Mouse (Mus musculus): Measurements from ENCODE around the gene Gm49318. TPM values are rescaled to one million over a fixed set of nuclear protein-coding genes. Genes with fewer than 3 reads are reported as not detected.
A peak's percentile ranks its signal among the peaks of the same experiment; 100 is the strongest.

The Gm49318 gene
- polyA plus RNA-seq, 1 experiment = not detected

- Histone ChIP-seq H3K27me3 (ENCODE audit: control insufficient read depth, insufficient read depth, low read length) (peaks cover 23% of the 10 kb centered on the region), H3K4me3 (ENCODE audit: extremely low read depth, insufficient read depth, insufficient read length) (peak overlapping the region; percentile 5; the same call in 1 of the 2 replicates), H3K4me1 (ENCODE audit: control insufficient read depth, insufficient read depth, insufficient read length) (peaks cover 16% of the 10 kb centered on the region), H3K27ac (ENCODE audit: insufficient read depth, low read length) (no peak overlapping the region), H3K36me3 (ENCODE audit: control insufficient read depth, insufficient read depth, low read length) (no peaks in the 10 kb centered on the region)
- TF ChIP-seq POLR2A (IDR thresholded peaks at IDR 0.05; ENCODE audit: low read depth, low read length) (no peak), CTCF (IDR thresholded peaks at IDR 0.05; ENCODE audit: extremely low read depth, insufficient read depth, insufficient read length, insufficient replicate concordance) (no peak)
- WGBS = 4% methylated on average over 63 of the region's 67 CpGs
- DNase-seq (ENCODE audit: low read depth in 1 of 2, low spot score in 2 of 2) = no peak
Observed at GRCm38 (mm10) chr9:22051161-22051957, 19.7 kb downstream of the Gm49318 start.

- WGBS = 3% methylated on average over 41 of the region's 43 CpGs
- peaks cover 23% of the 10 kb centered on the region for H3K27me3 ChIP-seq (ENCODE audit: control insufficient read depth, insufficient read depth, low read length)
- H3K4me3 ChIP-seq (ENCODE audit: extremely low read depth, insufficient read depth, insufficient read length) = no peak overlapping the region
- H3K36me3 ChIP-seq (ENCODE audit: control insufficient read depth, insufficient read depth, low read length) = no peaks in the 10 kb centered on the region
- TF ChIP-seq POLR2A (IDR thresholded peaks at IDR 0.05; ENCODE audit: low read depth, low read length) (no peak), CTCF (IDR thresholded peaks at IDR 0.05; ENCODE audit: extremely low read depth, insufficient read depth, insufficient read length, insufficient replicate concordance) (no peak)
- peaks cover 16% of the 10 kb centered on the region for H3K4me1 ChIP-seq (ENCODE audit: control insufficient read depth, insufficient read depth, insufficient read length)
- no peak overlapping the region for H3K27ac ChIP-seq (ENCODE audit: insufficient read depth, low read length)
- DNase-seq (ENCODE audit: low read depth in 1 of 2, low spot score in 2 of 2) = no peak
Observed at GRCm38 (mm10) chr9:22050351-22050889, 20.6 kb downstream of the Gm49318 start.

DNA sequence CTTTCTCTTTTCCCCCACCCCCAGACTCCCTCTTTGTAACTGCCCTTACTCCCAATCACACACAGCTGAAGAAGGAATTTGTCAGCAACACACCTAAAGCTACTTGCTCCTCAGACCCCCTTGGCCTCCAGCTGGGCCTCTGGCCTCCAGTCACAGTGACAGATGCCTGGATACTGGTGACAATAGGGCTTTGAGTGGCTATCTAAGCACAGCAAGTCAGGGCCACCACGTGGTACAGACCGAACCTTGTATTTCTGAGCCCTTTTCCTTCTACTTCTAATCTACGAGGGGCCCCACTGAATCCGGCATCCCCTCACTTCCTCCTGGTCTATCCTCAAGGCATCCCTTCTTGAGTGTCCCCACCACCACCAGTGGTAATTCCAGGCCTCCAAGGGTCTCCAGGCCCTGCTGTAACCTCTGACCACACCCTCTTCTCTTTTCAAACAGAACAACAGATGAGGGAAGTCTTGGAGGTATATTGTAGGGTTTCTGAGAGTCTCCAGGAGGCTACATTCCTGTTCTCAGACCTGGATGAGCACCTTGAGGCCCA is 21.3 kb downstream of the Gm49318 start:
- no peak overlapping the region for H3K27ac ChIP-seq (ENCODE audit: insufficient read depth, low read length)
- TF ChIP-seq CTCF (IDR thresholded peaks at IDR 0.05; ENCODE audit: extremely low read depth, insufficient read depth, insufficient read length, insufficient replicate concordance) (no peak), POLR2A (IDR thresholded peaks at IDR 0.05; ENCODE audit: low read depth, low read length) (no peak)
- H3K36me3 ChIP-seq (ENCODE audit: control insufficient read depth, insufficient read depth, low read length) = no peaks in the 10 kb centered on the region
- peaks cover 16% of the 10 kb centered on the region for H3K4me1 ChIP-seq (ENCODE audit: control insufficient read depth, insufficient read depth, insufficient read length)
- DNase-seq (ENCODE audit: low read depth in 1 of 2, low spot score in 2 of 2) = no peak
- 67% methylated on average over 4 of the region's 4 CpGs for WGBS
- peaks cover 23% of the 10 kb centered on the region for H3K27me3 ChIP-seq (ENCODE audit: control insufficient read depth, insufficient read depth, low read length)
- H3K4me3 ChIP-seq (ENCODE audit: extremely low read depth, insufficient read depth, insufficient read length) = no peak overlapping the region

DNA sequence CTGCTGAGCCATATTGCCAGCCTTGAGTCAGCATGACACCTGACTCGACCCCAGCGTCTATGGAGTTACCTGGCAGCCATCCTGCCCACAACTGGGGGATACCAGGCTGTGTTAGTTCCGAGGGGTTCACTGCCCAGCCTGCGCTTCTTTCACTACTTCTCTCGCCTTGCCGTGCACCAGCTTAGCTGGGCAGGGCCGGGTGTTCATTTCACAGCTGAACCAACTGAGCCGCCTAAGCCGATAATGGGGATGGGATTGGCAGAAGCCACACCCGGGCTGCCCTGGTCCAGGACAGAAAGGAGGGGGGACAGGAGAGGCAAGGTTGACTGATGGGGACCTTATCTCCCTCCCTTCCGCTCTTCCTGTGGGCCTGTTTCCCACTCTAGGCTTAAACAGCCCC is 21.7 kb downstream of the Gm49318 start:
- Histone ChIP-seq H3K27me3 (ENCODE audit: control insufficient read depth, insufficient read depth, low read length) (peaks cover 21% of the 10 kb centered on the region), H3K36me3 (ENCODE audit: control insufficient read depth, insufficient read depth, low read length) (no peaks in the 10 kb centered on the region), H3K27ac (ENCODE audit: insufficient read depth, low read length) (no peak overlapping the region), H3K4me1 (ENCODE audit: control insufficient read depth, insufficient read depth, insufficient read length) (peaks cover 11% of the 10 kb centered on the region), H3K4me3 (ENCODE audit: extremely low read depth, insufficient read depth, insufficient read length) (no peak overlapping the region)
- WGBS = 78% methylated on average over 11 of the region's 11 CpGs
- no peak for DNase-seq (ENCODE audit: low read depth in 1 of 2, low spot score in 2 of 2)
- TF ChIP-seq CTCF (IDR thresholded peaks at IDR 0.05; ENCODE audit: extremely low read depth, insufficient read depth, insufficient read length, insufficient replicate concordance) = no peak
- TF ChIP-seq POLR2A (IDR thresholded peaks at IDR 0.05; ENCODE audit: low read depth, low read length) = no peak

DNA sequence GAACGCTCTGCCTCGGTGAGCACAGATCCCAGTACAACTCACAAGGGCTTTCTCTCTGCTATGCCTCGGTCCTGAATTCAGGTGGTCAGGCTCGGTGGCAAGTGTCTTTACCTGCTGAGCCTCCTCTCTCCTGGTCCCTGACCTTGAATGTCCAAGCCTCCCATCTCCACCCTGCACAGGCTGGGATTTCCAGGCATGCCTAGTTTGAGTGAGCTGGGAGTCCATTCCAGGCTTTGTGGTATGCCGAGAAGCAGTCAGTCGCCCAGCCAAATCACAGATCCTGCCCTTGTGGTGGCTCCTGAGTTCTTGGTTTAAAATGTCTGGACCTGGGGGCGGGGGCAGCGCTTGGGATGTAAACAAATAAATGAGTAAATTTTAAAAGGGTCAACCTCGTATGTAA is 23.7 kb downstream of the Gm49318 start:
- H3K4me3 ChIP-seq (ENCODE audit: extremely low read depth, insufficient read depth, insufficient read length) = no peak overlapping the region
- no peak for DNase-seq (ENCODE audit: low read depth in 1 of 2, low spot score in 2 of 2)
- H3K4me1 ChIP-seq (ENCODE audit: control insufficient read depth, insufficient read depth, insufficient read length) = peaks cover 11% of the 10 kb centered on the region; the same call in 1 of the 2 replicates
- H3K36me3 ChIP-seq (ENCODE audit: control insufficient read depth, insufficient read depth, low read length) = no peaks in the 10 kb centered on the region
- WGBS = 60% methylated on average over 9 of the region's 9 CpGs
- TF ChIP-seq POLR2A (IDR thresholded peaks at IDR 0.05; ENCODE audit: low read depth, low read length) = no peak
- no peak overlapping the region for H3K27ac ChIP-seq (ENCODE audit: insufficient read depth, low read length)
- H3K27me3 ChIP-seq (ENCODE audit: control insufficient read depth, insufficient read depth, low read length) = peaks cover 20% of the 10 kb centered on the region

GRCm38 (mm10) chr9:22041832-22042231 is 29.2 kb downstream of the Gm49318 start:
- Histone ChIP-seq H3K27ac (ENCODE audit: insufficient read depth, low read length) (no peak overlapping the region), H3K27me3 (ENCODE audit: control insufficient read depth, insufficient read depth, low read length) (no peaks in the 10 kb centered on the region), H3K4me1 (ENCODE audit: control insufficient read depth, insufficient read depth, insufficient read length) (no peaks in the 10 kb centered on the region), H3K4me3 (ENCODE audit: extremely low read depth, insufficient read depth, insufficient read length) (no peak overlapping the region), H3K36me3 (ENCODE audit: control insufficient read depth, insufficient read depth, low read length) (no peaks in the 10 kb centered on the region)
- DNase-seq (ENCODE audit: low read depth in 1 of 2, low spot score in 2 of 2) = no peak
- TF ChIP-seq POLR2A (IDR thresholded peaks at IDR 0.05; ENCODE audit: low read depth, low read length) = no peak
- TF ChIP-seq CTCF (IDR thresholded peaks at IDR 0.05; ENCODE audit: extremely low read depth, insufficient read depth, insufficient read length, insufficient replicate concordance) = no peak
- WGBS = 67% methylated on average over 2 of the region's 2 CpGs

DNA sequence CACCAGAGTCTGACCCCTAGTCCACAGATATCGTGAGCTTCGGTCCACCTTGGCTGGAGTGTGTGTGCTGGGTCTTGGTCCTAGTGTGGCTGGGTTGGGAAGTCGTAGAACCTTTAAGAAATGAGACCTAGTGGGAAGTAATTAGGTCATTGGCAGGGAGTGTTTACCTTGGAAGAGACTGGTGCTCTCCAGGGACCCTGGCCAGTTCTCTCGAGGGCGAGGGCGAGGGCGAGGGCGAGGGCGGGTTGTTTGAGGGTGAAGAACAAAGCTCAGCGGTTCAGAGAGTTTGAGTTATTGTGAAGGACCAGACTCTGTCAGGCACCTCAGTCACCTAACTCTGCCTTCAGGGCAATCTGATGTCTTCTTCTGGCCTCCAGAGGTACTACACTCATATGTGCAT is 33.2 kb downstream of the Gm49318 start:
- H3K27ac ChIP-seq (ENCODE audit: insufficient read depth, low read length) = no peak overlapping the region
- TF ChIP-seq CTCF (IDR thresholded peaks at IDR 0.05; ENCODE audit: extremely low read depth, insufficient read depth, insufficient read length, insufficient replicate concordance) (no peak), POLR2A (IDR thresholded peaks at IDR 0.05; ENCODE audit: low read depth, low read length) (no peak)
- no peaks in the 10 kb centered on the region for H3K36me3 ChIP-seq (ENCODE audit: control insufficient read depth, insufficient read depth, low read length)
- WGBS = 86% methylated on average over 10 of the region's 10 CpGs
- H3K27me3 ChIP-seq (ENCODE audit: control insufficient read depth, insufficient read depth, low read length) = no peaks in the 10 kb centered on the region
- no peaks in the 10 kb centered on the region for H3K4me1 ChIP-seq (ENCODE audit: control insufficient read depth, insufficient read depth, insufficient read length)
- DNase-seq (ENCODE audit: low read depth in 1 of 2, low spot score in 2 of 2) = no peak
- H3K4me3 ChIP-seq (ENCODE audit: extremely low read depth, insufficient read depth, insufficient read length) = no peak overlapping the region

All from spleen, adult 2 months (tissue).